Mouse (Mus musculus) urinary bladder, postnatal 25 days (tissue): Measurements from ENCODE around the gene Vamp2.

ENCODE experiments used
- DNase-seq: peaks from one replicate; pipeline ENCODE4 v3.0.0; 2022; ENCODE audit warnings: low spot score

The Vamp2 gene

DNA sequence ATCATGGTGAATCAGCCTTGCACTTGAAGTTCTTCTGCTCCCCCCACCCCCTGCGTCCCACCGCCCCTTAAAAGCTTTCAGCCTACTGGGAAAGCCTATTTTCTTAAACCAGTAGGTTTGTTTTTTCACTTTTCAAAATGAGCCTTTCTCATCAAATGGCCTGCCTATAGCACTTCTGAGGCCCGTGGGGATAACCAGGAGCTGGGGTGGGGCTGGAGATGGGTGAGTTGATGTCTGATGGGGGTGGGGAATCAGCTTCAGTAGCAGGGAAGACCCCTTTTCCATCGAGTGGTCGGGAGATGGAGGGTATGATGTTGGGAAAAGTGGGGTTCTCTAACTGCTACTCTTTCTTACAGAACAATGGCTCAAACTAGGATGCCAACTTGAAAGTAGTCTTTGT lies 28.6 kb downstream of the Vamp2 start:
- no peak for DNase-seq

DNA sequence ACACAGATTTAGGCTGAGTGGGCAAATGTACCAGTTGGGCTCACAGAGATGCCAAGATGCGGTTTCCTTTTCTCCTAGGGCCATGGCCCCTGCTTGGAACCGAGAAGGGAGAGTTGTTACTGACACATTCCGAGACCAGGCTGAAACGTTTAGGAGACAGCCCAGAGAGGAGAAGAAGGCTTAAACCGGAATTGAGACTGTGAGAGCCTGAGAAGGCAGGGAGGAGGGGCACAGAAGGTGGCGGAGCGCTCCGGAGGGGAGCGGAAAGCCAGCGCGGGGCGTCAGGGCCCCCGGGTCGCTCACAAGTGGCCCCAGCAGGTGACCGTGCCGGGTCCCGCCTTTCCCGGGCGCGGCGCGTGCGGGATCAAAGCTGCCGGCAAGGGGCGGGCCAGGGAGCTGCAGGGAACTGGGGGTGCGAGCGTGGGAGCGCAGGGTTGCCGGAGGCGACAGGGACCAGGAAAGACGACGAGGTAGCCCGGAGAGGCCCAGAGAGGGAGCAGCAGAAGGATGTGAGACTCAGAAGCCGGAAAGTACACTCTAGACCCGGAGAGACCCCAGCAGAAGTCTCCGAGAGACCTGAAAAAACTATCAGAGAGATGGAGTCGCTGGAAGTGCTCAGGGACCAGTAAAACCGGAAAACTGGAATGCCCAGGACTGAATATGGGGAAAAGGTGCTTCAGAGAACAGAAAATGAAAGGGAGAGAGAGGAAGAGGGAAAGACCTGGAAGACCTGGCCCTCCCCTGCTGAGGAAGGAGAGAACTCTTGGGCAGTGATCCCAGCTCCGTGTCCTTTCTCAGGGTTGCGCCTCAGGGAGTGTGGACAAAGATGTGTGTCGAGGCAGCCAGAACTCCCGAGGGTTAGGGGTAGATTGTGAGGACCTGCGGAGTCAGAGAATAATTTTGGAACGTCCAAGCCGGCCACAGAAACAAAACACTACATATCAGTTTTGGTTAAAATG lies 29.7 kb downstream of the Vamp2 start:
- DNase-seq = peak; percentile 63

DNA sequence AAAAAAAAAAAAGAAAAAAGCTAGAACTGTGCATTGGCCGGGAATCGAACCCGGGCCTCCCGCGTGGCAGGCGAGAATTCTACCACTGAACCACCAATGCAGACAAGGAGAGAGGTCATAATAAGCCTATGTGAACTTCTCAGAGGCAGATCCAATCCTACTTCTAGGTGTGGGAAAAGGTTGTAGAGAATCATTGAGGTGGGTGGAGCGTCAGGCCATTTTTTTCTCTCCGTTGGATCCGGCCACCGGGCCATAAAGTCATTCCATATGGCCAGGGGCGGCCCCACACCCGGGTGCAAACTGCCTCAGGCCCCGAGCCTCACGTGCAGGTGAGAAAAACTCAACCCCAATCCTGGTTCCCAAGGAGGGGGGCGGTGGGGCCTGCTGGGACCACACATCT lies 30.5 kb downstream of the Vamp2 start:
- peak; percentile 88 for DNase-seq

DNA sequence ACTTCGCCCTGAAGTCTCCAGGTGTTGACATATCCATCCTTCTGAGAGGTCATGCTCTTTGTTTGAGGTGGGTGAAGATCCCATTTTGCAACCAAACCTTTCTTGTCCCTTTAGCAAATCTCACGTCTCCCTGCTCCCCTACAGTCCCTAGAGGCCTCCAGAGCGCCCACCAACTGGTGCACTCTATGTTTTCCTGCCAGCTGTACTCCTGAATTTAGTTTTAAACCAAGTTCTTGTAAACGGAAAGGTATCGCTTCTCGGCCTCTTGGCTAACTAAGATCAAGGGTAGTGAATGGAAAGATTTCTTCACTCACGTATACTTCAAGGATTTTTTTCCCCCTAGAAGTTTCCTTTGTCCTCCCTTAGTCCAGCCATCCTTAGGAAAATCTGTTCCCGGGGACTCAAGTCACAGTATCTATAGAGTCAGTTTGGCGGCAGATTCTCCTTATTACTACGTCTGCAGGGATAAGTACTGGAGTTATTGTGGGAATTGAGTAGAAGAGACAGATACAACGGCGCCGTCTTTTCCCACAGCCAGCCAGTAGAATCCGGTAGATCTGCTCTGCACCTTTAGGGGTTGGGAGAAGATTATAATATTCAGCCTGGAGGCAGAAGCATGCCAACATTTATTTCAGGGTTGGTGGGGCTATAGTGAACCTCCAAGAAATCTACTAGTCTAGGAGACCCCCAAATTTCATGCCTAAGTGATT lies 31.3 kb downstream of the Vamp2 start:
- DNase-seq = no peak

DNA sequence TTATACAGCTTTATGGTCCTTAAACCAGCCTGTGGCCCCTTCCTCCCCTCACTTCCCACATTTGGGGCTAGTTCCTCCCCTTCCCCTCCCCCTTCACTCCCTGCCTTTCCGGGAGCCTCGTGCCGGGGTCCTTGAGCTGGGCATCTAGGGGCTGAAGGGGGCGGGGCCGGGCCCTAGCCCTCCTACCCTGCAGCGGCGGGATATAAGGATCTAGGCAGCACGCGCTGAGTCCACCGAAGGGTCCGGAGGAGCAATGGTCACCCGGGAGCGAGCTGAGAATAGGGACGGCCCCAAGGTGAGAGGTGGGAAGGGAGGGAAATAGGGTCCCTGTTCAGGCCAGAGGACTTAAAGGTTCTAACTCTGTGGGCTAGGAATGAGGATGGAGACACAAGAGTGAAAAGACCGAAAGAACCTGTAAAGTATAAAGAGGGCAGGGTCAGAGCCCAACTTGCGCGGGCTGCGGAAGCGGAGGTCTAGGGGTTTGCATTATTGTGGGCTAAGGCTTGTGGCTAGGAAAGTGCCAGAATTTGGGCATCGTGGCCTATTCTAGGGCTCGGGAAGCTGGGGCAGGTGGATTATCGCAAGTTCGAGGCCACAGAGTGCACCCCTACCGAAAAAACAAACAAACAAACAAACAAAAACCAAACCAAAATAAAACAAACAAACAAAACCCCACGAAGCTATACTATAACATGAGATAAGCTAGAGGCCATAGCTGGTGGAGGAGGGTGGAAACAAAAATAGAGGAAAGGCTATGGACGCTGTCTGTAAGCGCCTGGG lies 32.1 kb downstream of the Vamp2 start, which contains the start of gene Hes7:
Gene Hes7, plus strand, starts transcription at position 184 of the 780 bp plus-strand sequence.
- DNase-seq = no peak

DNA sequence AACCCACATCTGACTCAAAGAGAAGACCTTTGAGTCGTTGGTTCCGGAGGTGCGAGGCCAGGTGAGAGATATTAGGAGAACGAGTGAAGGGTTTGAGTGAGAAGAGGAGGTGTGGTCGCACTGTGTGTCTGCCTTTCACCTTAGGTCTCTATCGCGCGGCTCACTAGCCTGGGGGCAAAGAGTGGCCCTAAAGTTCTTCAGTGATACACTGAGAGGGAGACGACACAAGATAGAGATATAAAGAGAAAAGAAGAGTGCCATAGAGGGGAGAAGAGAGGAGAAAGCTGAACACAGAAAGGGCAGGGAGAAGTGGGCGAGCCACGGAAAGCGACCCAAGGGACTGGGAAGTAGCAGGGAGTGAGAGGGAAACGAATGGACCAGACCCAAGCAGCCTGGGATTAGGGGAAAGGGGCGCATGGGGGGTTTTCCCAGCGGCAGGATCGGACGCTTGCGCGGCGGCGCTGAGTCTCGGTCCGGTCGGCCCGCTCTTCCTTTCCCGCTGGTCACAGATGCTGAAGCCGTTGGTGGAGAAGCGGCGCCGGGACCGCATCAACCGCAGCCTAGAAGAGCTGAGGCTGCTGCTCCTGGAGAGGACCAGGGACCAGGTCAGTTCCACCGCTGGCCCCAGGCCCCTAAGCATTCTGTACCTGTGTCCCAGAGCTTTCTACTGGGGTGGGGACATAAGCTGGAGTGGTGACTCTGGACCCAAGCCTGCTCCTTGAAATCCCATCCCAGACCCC lies 32.9 kb downstream of the Vamp2 start:
- DNase-seq = no peak

DNA sequence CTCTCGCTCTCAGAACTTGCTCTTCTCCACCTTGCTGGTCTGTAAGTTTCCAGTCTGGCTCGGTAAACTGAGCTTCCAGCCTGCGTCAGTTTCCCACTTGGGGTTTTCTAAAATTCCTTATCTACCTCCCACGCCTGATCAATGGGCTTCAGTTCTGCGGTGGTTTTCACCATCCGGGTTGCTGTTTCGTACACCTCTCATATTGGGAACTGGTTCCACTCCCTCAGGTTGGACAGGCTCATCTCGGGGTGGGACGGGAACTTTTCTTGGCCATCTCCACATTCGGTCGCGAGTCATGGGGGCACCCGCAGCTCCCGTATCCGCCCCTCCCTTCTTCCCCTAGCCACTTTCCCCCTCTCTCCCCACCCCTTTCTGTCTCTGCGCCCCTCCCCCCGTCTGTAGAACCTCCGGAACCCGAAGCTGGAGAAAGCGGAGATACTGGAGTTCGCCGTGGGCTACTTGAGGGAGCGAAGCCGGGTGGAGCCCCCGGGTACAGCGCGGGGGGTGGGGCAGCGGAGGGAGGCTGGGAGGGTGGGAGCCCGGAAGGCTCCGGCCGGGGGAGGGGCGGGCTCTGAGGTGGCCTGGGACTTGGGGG lies 33.5 kb downstream of the Vamp2 start:
- DNase-seq = no peak

DNA sequence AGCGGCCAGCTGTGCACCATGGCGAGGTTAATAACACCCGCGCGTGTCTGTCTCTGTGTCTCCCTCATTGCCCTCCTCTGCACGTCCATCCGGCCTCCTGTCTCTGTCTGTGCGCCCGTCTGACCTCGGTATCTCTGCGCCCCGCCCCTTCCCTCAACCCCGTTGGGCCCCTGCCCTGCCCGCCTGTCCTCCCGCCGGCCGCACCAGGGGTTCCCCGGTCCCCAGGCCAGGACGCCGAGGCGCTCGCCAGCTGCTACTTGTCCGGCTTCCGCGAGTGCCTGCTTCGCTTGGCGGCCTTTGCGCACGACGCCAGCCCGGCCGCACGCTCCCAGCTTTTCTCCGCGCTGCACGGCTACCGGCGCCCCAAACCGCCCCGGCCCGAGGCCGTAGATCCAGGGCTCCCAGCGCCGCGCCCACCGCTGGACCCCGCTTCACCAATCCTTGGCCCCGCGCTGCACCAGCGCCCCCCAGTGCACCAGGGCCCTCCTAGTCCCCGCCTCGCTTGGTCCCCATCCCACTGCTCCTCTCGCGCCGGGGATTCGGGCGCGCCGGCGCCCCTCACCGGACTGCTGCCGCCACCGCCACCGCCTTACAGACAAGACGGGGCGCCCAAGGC lies 34.2 kb downstream of the Vamp2 start, which contains the start of gene 9130213A22Rik:
Gene 9130213A22Rik, minus strand, starts transcription at position 254 of the 616 bp plus-strand sequence.
- DNase-seq = peak; percentile 73

DNA sequence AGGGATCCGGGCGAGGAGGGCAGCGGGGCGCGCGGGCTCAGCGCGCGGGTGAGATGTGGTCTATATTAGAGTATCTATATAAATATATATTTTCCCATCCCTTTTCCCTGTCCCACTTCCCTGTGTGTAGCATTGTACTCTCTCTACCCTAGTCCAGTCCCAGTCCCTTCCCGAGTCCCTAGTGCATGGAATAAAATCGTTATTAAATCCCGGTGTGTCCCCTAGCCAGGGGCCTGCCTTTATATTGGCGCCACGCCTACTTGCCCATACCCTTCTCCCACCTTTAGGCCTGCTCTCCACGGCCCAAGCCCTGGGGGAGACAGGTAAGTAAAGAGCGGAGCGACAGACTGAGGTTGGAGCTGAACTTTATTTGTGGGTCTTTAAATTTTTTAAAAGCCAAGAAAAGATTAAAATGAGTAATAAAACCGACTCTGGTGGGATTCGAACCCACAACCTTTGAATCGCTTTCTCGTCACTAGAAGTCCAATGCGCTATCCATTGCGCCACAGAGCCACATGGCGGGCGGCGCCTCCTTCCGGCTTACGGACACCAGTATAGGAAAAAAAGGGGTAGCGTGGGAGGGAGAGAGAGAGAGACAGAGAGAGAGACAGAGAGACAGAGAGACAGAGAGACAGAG lies 34.9 kb downstream of the Vamp2 start:
- peak; percentile 83 for DNase-seq

DNA sequence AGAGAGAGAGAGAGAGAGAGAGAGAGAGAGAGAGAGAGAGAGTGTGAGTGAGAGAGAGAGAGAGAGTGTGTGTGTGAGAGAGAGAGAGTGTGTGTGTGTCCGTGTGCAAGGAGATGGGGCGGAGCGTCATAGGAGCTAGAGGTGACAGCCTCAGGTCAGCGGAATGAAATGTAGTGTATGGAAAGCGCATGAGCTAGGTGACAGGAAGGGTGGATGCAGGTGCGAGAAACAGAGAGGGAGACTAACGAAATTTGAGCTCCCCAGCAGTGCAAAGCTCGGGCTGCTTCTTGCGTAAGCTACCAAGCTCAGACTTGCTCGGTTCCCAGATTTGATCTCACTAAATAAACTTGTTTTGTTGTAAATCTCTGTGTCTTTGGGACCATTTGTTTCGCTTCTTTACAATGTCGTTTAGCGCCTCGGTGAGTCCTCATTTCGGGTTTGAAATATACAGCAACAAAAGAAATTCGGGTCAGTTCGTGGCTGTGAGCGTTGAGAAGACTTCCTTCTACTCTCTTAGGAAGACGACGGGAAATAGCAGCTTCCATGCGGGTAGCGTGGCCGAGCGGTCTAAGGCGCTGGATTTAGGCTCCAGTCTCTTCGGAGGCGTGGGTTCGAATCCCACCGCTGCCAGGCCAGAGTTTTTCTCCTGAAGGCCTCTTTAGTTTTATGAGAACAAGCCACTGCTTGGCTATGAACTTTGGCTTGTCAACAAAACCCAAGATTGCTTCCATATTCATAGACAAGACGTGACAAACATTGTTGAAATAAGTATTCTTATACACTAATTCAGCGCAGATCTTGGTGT lies 35.6 kb downstream of the Vamp2 start:
- peak; percentile 86 for DNase-seq

DNA sequence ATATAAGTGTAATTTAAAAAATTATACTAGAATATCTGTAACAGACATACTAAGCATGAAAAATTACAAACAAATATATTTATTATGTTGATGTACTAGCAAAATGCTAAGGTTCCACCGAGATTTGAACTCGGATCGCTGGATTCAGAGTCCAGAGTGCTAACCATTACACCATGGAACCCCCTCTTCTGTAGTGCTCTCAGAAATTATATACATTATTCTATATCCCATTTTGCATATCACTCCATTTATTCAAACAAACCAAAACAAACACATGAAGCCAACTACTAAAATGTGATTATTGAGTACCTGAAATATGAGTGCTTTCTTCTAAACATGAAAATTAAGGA lies 36.2 kb downstream of the Vamp2 start:
- DNase-seq = no peak

DNA sequence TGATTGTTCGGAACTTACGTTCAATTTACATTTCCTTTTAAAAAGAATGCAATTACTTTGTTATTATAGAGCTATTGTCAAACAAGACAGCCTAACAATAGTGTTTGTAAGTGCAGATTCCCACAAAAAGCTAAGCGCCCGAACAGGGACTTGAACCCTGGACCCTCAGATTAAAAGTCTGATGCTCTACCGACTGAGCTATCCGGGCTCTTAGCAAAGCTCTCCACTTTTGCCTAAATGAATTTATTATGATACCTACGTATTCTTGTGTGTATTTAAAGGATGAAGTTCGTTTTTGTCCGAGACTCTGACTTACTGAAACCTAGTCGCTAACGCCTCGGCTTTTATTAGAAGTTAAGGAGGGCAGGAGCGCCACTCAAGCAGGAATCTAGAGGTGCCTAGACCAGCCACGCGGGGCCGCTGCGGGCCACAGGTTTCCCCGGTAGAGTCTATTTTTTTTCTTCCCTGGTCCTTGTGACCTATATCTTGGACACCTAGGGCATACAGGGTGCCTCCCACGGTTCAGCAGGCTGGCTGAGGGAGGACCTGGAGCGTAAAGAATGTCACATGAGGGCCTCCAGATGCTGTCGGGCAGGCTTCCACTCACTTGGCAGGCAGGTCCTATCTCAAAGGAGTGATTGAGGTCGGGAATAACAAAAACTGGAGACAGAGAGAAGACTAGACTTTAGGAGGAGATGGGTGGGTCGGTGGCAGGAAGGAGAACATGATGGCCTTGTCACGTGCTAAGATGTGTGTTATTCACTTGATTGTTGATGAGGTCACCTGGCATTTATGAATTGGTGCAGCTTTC lies 37.0 kb downstream of the Vamp2 start:
- peak; percentile 60 for DNase-seq

DNA sequence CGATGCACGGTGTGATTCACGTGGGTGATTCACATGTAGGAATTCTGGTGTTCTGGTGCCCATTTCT lies 37.4 kb downstream of the Vamp2 start, which contains the start of gene Aloxe3:
Gene Aloxe3, plus strand, starts transcription at position 45 of the 67 bp plus-strand sequence.
- DNase-seq = no peak

DNA sequence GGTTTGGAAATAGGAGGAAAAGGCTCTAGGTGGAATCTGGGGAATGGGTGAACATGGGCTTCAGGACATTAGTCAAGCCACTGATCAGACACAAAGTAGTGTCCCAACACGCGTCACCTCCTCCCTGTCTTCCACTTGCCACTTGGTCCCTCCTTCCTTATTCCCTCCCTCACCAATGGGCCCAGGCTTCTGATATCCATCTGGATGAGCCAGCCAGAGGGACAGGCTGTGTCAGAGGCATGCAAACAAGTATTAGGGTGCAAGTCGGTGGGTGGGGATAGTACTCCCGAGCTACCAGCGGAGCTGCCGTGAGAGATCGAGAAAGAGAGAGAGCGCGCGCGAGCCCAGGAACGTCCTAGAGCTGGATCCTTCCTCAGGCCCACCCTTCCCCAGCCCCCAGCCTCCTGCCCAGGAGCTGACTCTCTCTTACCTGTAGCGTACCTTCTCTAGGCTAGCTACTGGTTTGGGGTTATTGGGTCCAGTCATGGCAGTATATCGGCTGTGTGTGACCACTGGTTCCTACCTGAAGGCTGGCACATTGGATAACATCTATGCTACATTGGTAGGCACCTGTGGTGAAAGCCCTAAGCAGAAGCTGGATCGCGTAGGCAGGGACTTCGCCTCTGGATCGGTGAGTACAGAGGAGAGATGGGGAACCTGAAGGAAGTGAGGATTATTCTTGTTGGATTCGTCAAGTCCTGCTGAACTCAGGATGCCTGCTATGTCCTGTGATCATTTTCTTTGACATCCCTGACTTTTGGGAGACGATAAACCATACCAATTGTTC lies 37.8 kb downstream of the Vamp2 start:
- DNase-seq = no peak

DNA sequence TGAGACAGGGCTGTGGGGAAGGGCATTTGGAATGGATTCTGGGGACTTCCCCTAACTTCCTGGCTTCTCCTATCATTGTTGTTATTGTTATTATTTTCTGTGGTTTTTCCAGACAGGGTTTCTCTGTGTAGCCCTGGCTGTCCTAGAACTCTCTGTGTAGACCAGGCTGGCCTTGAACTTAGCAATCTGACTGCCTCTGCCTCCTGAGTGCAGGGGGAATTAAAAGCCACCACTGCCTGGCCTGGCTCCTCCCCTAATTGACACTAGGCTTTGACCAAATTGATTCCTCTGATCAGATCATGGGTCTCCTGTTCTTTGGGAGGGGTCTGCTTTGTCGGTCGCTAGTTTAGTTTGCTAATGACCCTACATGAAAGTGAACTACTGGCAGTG lies 38.4 kb downstream of the Vamp2 start:
- no peak for DNase-seq

DNA sequence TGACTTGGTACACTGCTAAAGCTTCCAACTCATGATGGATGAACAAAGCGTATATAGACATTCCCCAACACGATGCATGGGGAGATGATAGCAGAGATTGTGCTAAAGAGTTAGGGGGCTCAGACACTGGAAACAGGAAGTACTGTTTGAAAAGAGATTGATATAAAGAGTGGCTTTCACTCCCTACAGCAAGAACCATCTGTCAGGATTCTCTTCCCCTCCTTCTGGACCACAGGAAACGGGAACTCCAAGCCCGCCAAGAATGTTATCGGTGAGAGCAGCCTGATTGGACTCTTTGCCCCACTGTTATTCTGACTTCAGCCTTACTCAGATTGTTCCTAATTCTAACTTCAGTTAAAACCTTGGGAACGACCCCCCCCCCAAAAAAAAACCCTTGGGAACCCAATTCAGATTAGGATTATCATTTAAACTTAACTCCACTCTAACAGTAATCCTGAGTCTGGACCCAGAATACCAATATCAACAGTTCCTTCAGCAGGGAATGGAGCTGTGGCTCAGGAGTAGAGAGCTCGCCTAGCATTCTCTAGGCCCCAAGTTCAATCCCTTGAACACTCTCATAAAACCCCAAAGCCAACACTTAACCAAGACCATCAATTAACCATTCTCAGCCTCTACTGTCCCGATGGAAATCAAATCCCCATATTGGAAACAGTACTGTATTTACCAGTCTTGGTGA lies 40.3 kb downstream of the Vamp2 start:
- no peak for DNase-seq

DNA sequence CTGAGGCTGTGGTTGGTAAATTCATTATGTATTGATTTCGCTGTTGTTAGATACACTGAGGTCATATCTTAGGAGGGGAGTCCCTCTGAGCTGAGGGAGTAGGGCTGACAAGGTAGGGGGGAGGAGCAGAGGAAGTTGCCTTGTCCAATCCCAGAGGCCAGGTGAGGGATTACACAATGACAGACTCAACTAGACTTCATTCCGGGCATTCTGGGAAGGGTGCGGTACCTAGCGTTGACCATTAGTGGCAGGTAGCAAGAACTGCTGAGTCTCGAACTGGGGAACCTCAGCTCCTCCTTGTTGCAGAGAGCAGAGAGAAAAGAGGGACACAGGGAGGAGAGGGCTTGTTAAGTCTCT lies 45.3 kb downstream of the Vamp2 start:
- DNase-seq = no peak
